Mouse (Mus musculus): ENCODE results near the gene Bicc1. TPM values are rescaled to one million over a fixed set of nuclear protein-coding genes. Genes with fewer than 3 reads are reported as not detected.

Bicc1 gene
- polyA plus RNA-seq, 1 experiment from 2014 or later = 6.4 TPM

- no peak for ATAC-seq
- Histone ChIP-seq H3K4me2 (replicated peaks; ENCODE audit: low read depth) (no peak overlapping the region), H3K4me1 (replicated peaks; ENCODE audit: control insufficient read depth, insufficient read depth, low read length) (no peaks in the 10 kb centered on the region), H3K36me3 (ENCODE audit: control insufficient read depth, insufficient read depth) (no peaks in the 10 kb centered on the region), H3K27me3 (replicated peaks; ENCODE audit: control insufficient read depth, insufficient read depth, low read length) (no peaks in the 10 kb centered on the region), H3K27ac (ENCODE audit: low read depth, low read length) (no peak overlapping the region), H3K9me3 (ENCODE audit: control insufficient read depth) (no peaks in the 10 kb centered on the region), H3K4me3 (ENCODE audit: low read depth, low read length) (no peak overlapping the region), H3K9ac (ENCODE audit: low read depth, low read length) (no peak overlapping the region)
- WGBS = 92% methylated on average over 9 of the region's 9 CpGs
- TF ChIP-seq CTCF (IDR thresholded peaks at IDR 0.05; ENCODE audit: low read depth) = no peak
These were observed 21.9 kb downstream of the Bicc1 start for GRCm38 (mm10) chr10:71137606-71138005.

DNA sequence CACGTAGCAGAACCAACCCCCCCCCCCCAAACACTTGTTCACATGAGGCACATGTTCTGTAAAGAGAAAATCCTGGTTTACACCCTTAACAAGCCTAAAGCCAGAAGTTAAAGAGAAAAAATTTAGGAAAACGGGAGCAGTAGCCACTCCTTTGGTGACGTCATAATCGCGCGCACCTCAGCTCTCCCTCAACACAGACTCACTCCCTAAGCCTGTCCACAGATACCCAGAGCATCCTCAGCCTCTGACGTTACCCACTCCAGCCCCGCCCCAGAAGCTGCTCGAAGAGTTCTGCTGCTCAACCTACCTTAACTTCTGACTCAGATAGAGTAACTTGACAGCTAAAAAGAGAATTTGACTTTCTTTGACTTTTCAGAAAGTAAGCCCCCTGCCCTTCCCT is 28.2 kb downstream of the Bicc1 start:
- H3K9ac ChIP-seq (ENCODE audit: low read depth, low read length) = no peak overlapping the region
- H3K27ac ChIP-seq (ENCODE audit: low read depth, low read length) = no peak overlapping the region
- no peaks in the 10 kb centered on the region for H3K36me3 ChIP-seq (ENCODE audit: control insufficient read depth, insufficient read depth)
- no peak overlapping the region for H3K4me2 ChIP-seq (replicated peaks; ENCODE audit: low read depth)
- WGBS = 74% methylated on average over 9 of the region's 9 CpGs
- no peak overlapping the region for H3K4me3 ChIP-seq (ENCODE audit: low read depth, low read length)
- ATAC-seq = no peak
- no peaks in the 10 kb centered on the region for H3K27me3 ChIP-seq (replicated peaks; ENCODE audit: control insufficient read depth, insufficient read depth, low read length)
- no peak for TF ChIP-seq CTCF (IDR thresholded peaks at IDR 0.05; ENCODE audit: low read depth)
- no peaks in the 10 kb centered on the region for H3K4me1 ChIP-seq (replicated peaks; ENCODE audit: control insufficient read depth, insufficient read depth, low read length)
- H3K9me3 ChIP-seq (ENCODE audit: control insufficient read depth) = no peaks in the 10 kb centered on the region

DNA sequence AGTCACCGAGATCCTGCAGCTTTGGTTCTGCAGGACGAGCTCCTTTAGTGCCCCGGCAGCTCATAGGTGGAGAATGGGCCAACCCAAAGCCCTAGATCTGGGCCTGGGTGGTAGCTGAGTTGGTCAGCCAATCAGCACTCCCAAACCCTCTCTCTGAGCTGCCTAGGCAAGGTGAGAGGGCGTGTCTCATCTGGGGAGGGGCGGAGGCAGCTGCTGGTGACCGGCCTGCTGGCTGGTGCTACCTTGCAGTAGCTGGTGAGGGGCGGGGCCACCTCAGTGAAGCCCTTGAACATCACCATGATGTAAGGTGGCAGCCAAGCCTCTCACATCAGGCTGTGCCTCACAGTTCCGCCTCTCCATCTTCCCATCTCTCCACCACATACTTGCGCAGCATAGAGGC is 29.2 kb downstream of the Bicc1 start:
- Histone ChIP-seq H3K9ac (ENCODE audit: low read depth, low read length) (no peak overlapping the region), H3K4me1 (replicated peaks; ENCODE audit: control insufficient read depth, insufficient read depth, low read length) (no peaks in the 10 kb centered on the region), H3K27me3 (replicated peaks; ENCODE audit: control insufficient read depth, insufficient read depth, low read length) (no peaks in the 10 kb centered on the region), H3K4me3 (ENCODE audit: low read depth, low read length) (no peak overlapping the region), H3K36me3 (ENCODE audit: control insufficient read depth, insufficient read depth) (no peaks in the 10 kb centered on the region), H3K4me2 (replicated peaks; ENCODE audit: low read depth) (no peak overlapping the region), H3K27ac (ENCODE audit: low read depth, low read length) (no peak overlapping the region), H3K9me3 (ENCODE audit: control insufficient read depth) (no peaks in the 10 kb centered on the region)
- no peak for TF ChIP-seq CTCF (IDR thresholded peaks at IDR 0.05; ENCODE audit: low read depth)
- ATAC-seq = peak; percentile 47; the same call in 1 of the 2 replicates
- WGBS = 59% methylated on average over 9 of the region's 9 CpGs

GRCm38 (mm10) chr10:71127951-71128331 is 31.6 kb downstream of the Bicc1 start:
- no peaks in the 10 kb centered on the region for H3K27me3 ChIP-seq (replicated peaks; ENCODE audit: control insufficient read depth, insufficient read depth, low read length)
- WGBS = 34% methylated on average over 8 of the region's 8 CpGs
- H3K4me3 ChIP-seq (ENCODE audit: low read depth, low read length) = no peak overlapping the region
- H3K36me3 ChIP-seq (ENCODE audit: control insufficient read depth, insufficient read depth) = no peaks in the 10 kb centered on the region
- no peak overlapping the region for H3K27ac ChIP-seq (ENCODE audit: low read depth, low read length)
- ATAC-seq = no peak
- H3K9ac ChIP-seq (ENCODE audit: low read depth, low read length) = no peak overlapping the region
- H3K4me2 ChIP-seq (replicated peaks; ENCODE audit: low read depth) = peak overlapping the region; percentile 48
- no peaks in the 10 kb centered on the region for H3K4me1 ChIP-seq (replicated peaks; ENCODE audit: control insufficient read depth, insufficient read depth, low read length)
- no peaks in the 10 kb centered on the region for H3K9me3 ChIP-seq (ENCODE audit: control insufficient read depth)
- TF ChIP-seq CTCF (IDR thresholded peaks at IDR 0.05; ENCODE audit: low read depth) = no peak

DNA sequence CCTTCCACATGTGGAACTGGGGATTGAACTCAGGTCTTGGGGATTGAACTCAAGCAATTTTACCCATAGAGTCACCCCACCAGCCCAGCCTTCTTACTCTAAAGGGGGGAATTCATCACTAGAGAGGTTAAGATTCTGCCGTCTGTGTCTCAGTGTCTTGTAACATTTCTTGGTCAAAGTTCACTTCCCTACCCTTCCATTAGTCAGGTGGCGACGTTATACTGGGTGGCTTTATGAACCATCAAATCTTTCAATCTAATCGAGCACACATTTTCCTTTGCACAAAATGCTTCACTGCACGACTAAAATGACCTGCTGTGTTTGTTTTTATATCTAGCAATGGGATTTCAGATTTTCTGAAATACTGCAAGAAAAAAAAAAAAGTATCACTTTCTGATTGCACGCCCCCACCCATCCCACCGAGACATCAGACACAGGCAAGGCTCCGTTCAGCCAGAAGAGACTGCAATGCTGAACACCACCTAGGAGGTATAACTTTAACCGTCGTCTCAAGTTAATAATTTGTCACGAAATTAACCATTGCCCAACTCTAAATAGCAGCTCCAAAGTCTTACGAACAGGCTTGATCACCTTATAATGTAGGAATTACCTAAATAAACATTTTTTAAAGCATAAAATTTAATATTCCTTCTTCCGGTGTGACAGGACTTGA is 32.1 kb downstream of the Bicc1 start:
- TF ChIP-seq CTCF (IDR thresholded peaks at IDR 0.05; ENCODE audit: low read depth) = no peak
- no peaks in the 10 kb centered on the region for H3K36me3 ChIP-seq (ENCODE audit: control insufficient read depth, insufficient read depth)
- ATAC-seq = peak; percentile 57; the same call in 1 of the 2 replicates
- no peak overlapping the region for H3K27ac ChIP-seq (ENCODE audit: low read depth, low read length)
- no peaks in the 10 kb centered on the region for H3K27me3 ChIP-seq (replicated peaks; ENCODE audit: control insufficient read depth, insufficient read depth, low read length)
- H3K4me1 ChIP-seq (replicated peaks; ENCODE audit: control insufficient read depth, insufficient read depth, low read length) = no peaks in the 10 kb centered on the region
- H3K9ac ChIP-seq (ENCODE audit: low read depth, low read length) = no peak overlapping the region
- 34% methylated on average over 13 of the region's 13 CpGs for WGBS
- no peak overlapping the region for H3K4me3 ChIP-seq (ENCODE audit: low read depth, low read length)
- no peaks in the 10 kb centered on the region for H3K9me3 ChIP-seq (ENCODE audit: control insufficient read depth)
- H3K4me2 ChIP-seq (replicated peaks; ENCODE audit: low read depth) = peak overlapping the region; percentile 48

- Histone ChIP-seq H3K4me3 (ENCODE audit: low read depth, low read length) (no peak overlapping the region), H3K9me3 (ENCODE audit: control insufficient read depth) (no peaks in the 10 kb centered on the region), H3K36me3 (ENCODE audit: control insufficient read depth, insufficient read depth) (no peaks in the 10 kb centered on the region), H3K27ac (ENCODE audit: low read depth, low read length) (no peak overlapping the region), H3K4me2 (replicated peaks; ENCODE audit: low read depth) (no peak overlapping the region), H3K27me3 (replicated peaks; ENCODE audit: control insufficient read depth, insufficient read depth, low read length) (no peaks in the 10 kb centered on the region), H3K9ac (ENCODE audit: low read depth, low read length) (no peak overlapping the region), H3K4me1 (replicated peaks; ENCODE audit: control insufficient read depth, insufficient read depth, low read length) (no peaks in the 10 kb centered on the region)
- ATAC-seq = no peak
- 49% methylated on average over 3 of the region's 3 CpGs for WGBS
- TF ChIP-seq CTCF (IDR thresholded peaks at IDR 0.05; ENCODE audit: low read depth) = peak; percentile 31
These were observed 35.5 kb downstream of the Bicc1 start for GRCm38 (mm10) chr10:71123974-71124373.

Data from intestine, postnatal 0 days (tissue).